Mouse (Mus musculus): Measurements from ENCODE around the gene Fkbp8. TPM values are rescaled to one million over a fixed set of nuclear protein-coding genes. Genes with fewer than 3 reads are reported as not detected.

The Fkbp8 gene
- total RNA-seq, 2 experiments from 2014 or later: 74.6 to 133 TPM

DNA sequence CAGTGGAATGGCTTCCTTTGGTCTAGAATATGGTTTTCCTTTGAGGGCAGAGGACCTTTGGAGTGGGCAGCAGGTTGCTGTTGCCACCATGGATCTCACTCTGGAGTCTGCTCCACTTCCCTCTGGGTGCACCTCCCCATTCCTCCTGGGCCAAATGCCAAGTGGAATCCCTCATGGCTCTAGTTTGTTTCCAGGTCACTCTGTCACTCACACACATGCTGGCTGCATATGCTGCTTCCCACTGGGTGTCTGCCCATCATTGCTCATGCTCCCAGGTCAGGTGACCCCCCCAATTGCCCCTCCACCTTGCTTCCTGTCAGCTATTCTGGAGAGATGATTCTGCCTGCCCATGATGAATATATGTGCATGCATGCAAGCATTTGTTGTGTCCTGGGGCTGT is 26.2 kb downstream of the Fkbp8 start:
- ATAC-seq (replicated peaks; ENCODE audit: poor library complexity): no peak

DNA sequence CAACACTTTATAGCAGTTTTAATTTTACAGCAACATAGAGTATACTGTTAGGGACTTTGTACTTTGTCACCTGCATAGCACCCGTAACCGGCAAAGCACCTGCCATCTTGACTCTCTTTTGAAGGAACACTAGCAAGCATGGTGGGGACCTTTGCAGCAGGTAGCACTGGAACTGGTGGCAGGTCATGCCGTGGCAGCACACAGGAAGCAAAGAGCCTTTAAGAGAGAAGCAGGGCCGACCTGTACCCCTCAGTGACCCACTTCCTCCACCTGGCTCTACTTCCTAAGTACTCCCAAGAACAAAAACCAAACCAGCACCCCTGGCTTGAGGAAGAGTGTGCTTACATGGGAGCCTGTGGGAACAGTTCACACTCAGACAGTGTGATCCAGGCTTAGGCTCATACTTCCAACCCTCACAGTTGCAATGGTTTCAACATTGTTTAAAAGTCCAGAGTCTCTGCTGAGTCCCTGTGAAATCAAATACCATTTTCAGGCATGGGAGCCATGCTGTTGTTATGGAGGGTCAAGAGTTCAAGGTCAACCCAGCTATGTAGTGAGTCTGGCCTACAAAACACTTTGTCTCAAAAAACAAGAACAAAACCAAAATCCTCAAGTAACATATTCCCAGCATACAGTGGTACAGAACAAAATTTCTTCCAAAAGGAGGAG is 27.7 kb downstream of the Fkbp8 start:
- ATAC-seq (replicated peaks; ENCODE audit: poor library complexity): no peak

DNA sequence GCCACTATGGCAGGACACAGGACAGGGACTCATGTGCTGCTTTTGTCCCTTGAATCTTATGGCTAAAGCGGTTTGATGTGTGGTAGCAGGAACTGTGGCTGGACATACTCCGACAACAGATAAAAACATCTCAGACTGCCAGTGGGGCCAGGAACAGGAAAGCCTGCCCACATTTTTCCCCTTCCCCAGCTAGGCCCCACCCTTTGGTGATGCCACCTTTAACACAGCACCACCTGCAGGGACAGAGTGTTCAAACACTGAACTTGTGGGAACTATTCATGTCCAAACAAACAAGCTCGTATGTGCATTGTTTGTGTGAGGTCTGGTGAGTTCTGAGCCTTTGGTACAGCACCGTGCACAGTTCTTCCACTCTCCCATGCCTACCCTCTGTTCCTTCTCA is 30.8 kb downstream of the Fkbp8 start:
- ATAC-seq (replicated peaks; ENCODE audit: poor library complexity): peak; percentile 51

DNA sequence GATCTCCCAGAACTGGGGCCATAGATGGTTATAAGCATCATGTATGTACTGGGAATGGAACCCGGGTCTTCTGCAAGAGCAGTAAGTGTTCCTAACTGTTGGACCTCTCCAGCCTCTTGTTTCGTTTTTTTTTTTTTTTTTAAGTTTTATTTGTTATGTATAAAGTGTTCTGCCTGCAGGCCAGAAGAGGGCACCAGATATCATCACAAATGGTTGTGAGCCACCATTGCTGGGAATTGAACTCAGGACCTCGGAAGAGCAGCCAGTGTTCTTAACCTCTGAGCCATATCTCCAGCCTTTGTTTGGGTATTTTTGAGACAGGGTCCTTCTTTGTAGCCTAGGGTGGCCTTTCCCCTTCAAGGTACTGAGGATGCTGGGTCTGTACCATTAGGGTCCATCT is 31.5 kb downstream of the Fkbp8 start:
- ATAC-seq (replicated peaks; ENCODE audit: poor library complexity): no peak

DNA sequence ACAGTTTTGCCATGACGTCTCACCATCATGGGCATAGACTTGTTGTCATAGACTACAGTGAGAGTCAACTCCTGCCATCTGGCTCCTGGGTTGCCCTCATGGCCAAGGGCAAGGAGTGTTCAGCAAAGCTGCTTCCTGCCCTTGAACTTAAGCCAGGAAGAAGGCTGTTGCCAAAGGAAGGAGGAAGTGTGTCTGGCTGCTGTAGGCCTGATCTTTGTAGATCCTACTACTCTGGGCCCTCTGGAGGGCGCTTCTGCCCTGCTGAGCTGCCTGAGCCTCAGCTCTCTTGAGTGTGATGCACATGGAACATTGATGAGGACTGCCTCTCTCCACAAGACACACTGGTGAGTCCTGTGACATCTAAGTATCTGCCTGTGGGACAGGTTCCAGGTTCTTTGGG is 32.6 kb downstream of the Fkbp8 start:
- peak; percentile 65 for ATAC-seq (replicated peaks; ENCODE audit: poor library complexity)

DNA sequence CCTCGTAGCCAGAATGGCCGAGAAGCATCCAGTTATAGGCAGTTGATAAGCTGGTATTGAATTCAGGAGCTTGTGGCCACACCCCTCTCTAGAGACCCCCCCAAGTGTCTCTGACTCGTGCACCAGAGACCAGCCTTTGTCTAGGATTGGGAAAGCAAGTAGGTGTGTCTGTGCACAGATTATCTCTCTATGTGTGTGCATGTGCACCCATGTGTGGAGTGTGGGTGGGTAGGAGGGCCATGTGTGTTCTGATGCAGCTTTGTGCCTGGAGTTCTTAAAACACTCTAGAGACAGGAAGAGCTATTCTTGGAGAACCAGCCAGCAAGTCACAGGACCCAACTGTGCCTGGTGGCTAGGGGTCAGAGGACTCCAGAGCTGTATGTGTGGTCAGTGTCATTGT is 33.0 kb downstream of the Fkbp8 start:
- no peak for ATAC-seq (replicated peaks; ENCODE audit: poor library complexity)

DNA sequence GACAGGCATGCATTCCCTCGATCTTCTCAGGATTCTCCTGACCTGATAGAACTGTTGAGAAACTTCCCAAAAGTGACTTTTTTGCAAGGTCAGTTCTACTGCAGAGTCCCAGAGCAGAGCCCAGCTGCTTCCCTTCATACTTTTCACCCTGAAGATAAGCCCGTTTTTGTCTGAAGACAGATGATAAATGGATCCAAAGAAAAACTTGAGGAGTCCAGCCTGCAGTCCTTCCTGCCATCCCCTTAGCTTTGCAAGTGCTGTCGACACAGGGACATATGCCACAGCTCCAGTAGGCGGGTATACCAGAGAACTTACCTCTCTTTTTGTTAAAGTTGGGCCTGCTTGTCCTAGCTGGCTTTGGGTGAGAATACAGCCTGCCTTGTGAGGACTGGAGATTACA is 33.8 kb downstream of the Fkbp8 start:
- ATAC-seq (replicated peaks; ENCODE audit: poor library complexity): no peak

DNA sequence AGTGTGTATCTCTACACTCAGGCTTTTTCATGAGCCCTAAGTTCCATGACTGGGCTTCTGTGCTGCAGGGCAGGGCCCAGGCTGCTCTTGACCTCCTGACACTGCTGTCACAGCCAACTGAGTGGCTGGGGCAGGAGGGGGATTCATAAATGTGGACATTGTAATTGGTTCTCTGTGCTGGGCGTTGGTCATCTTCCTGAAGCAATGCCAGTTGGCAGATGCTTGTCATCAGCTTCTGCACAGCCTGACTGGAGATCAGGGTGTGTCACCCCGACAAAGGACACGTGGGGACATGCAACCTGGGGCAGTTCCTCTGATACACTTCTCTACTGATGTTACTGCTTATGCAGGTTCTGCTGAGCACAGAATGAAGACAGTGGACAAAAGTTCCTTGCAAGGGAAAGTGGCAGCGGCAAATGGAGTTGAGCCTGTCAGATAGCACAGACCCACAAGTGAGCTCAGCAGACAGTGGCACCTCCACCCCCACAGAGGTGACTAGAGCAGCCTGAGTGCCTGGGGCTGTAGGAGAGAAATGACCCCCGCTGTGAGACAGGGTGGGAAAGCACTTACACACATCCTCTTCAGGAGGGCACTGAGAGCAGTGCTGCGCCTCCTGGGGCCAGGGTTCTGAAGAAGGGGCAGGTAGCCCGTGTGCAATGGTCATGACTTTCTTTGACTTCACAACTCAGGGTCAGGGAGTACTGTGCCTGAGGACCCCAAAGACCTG is 34.4 kb downstream of the Fkbp8 start:
- ATAC-seq (replicated peaks; ENCODE audit: poor library complexity): peak; percentile 10

DNA sequence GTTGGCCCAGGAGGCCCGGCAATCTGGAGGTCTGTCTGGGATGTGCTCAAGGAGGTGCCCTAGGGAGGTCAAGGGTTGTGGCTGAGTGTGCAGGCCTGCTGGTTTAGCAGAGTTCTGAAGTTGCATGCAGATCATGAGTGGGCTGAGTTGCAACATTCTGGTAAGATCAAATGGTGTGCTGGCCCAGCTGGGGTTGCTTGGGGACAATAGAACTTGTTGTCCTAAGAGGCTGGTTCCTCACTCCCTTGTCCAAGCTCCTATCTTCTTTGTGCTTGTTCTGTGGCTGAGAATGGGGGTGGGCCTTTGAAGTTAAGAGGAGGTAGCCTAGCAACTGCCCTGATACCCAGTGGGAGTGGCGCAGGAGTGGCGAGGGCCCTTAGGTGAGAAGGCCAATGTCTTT is 35.3 kb downstream of the Fkbp8 start:
- no peak for ATAC-seq (replicated peaks; ENCODE audit: poor library complexity)

DNA sequence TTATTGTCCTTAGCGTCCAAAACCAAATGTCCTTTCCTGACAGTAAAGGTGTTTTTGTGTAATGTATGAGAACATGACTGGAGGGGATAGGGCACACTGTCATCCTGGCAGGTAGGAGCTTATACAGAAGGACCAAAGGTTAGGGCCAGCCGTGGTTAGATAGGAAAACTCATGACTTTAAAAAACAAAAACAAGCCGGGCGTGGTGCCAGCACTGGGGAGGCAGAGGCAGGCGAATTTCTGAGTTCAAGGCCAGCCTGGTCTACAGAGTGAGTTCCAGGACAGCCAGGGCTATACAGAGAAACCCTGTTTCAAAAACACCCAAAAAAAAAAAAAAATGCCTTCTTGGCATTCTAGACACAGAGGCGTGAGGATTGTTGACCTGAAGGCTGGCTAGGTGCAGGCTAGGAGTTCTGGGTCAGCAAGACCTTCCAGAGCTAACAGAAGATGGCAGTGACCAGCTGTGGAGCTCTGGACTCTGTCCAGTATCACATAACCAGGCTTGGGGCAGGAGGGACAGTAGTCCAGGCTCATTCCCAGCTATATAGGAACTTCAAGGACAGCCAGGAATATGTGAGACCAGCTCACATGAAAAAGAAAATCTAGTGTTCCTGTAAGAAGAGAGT is 36.4 kb downstream of the Fkbp8 start:
- ATAC-seq (replicated peaks; ENCODE audit: poor library complexity): no peak

DNA sequence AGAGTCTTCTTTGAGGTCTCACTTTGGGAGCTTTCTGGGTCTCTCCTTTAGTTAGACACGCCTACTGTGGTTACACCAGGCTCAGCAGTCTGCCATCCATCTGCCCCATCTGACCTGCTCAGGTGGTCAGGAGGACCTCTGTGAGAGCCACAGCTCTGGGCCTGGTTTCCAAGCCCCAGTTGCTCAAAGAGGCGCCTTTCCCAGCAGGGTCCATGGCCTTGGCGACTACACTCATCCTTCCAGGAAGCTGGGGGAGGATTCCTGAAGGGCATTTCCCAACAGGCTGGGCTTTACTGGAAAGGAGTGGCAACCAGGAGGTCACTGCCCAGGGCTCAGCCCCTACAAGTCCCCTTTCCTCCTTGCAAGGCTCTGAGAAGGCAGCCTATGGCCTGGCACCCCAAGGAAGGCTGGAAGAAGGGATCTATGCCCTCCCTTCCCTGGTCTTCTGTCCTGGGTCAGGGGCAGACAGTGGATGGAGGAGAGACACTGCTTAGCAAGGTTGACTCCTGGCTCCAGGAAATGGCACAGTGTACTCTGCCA is 37.2 kb downstream of the Fkbp8 start:
- no peak for ATAC-seq (replicated peaks; ENCODE audit: poor library complexity)

DNA sequence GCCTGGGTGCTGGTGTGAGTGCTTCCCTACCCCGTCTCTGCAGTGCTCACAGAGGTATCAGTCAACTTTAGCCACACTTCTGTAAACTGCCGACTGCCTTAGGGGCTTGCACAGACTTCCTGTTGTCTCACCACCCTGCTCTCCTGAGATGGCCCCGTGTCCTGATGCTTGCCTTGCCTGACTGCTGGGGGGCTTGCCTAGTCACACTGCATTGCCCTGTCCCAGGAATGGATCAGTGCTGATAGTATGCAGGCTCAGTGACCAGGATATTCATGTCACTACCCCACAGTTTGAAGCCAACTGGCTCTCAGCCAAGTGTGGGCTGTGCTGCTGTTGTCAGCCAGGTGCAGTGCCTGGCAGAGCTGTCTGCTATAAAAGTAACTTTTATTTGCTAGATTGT is 38.0 kb downstream of the Fkbp8 start:
- ATAC-seq (replicated peaks; ENCODE audit: poor library complexity): peak; percentile 69

DNA sequence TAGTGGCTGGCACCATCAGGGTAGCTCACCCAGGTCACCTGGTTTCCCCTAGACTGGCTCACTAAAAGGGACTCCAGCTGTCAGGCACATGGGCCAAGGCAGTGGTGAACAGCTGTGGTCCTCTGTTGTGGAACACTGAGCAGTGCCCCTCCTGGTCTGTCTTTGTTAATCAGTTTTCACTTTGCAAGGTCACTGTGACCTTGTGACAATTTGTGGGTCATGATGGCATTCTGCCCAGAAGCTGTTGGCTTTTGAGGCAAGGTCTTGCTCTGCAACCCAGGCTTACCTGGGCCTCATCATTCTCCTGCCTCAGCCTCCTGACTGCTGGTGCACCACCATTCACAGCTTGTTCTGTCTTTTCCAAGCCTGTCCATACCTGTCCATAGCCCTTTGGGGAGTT is 42.8 kb downstream of the Fkbp8 start:
- no peak for ATAC-seq (replicated peaks; ENCODE audit: poor library complexity)

DNA sequence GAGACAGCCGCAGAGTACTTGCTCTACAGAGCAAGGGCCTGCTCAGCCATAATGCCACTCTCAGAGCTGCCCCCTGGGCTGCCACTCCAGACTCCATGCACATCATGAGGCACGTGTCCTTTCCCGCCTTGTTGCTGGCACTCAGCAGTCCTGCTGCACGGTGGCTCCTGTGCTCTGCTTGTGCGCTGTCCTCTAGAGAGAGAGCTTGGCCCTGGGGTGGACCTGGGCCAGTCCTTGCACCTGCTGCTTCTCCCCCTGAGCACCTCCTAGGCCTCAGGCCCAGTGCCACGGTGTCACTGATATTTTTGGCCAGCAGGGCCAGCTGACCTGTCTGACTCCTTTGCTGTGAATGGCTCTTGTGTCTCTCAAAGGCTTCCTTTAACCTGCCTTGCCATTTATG is 43.5 kb downstream of the Fkbp8 start:
- ATAC-seq (replicated peaks; ENCODE audit: poor library complexity): no peak

DNA sequence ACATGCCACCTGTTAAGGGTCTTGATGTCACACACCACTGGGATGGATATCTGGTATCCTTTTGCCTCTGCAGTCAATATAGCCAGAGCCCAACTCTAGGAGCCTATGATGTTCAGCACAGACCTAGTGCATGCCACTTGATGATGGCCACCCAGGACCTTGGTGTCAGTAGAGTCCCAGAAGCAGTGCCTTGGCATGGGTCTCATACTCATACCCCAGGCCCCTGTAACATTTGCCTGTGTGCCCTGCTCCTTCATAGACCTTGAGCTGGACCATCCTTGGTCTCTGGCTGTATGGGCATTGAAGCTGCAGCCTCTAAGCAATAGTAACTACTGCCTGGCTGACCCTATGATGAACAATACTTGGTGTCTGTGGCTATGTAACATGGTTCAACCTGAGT is 46.8 kb downstream of the Fkbp8 start:
- ATAC-seq (replicated peaks; ENCODE audit: poor library complexity): no peak

DNA sequence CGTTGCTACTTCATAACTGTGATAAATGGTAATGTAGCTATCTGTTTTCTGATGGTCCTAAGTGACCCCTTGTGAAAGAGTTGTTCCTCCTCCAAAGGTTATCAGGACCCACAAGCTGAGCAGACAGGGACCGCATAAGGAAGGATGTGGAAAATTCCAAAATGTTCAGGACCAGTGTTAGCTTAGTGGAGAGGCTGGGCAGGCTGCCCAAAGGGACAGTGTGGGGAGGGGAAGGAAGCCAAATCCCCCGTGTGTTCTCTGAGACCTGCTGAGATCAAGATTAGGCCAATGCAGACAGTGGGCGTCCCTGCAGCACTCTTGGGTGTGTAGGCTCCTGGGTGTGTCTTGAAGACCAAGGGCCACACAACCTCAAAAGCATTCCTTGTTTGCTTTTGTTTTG is 47.4 kb downstream of the Fkbp8 start:
- peak; percentile 67 for ATAC-seq (replicated peaks; ENCODE audit: poor library complexity)

DNA sequence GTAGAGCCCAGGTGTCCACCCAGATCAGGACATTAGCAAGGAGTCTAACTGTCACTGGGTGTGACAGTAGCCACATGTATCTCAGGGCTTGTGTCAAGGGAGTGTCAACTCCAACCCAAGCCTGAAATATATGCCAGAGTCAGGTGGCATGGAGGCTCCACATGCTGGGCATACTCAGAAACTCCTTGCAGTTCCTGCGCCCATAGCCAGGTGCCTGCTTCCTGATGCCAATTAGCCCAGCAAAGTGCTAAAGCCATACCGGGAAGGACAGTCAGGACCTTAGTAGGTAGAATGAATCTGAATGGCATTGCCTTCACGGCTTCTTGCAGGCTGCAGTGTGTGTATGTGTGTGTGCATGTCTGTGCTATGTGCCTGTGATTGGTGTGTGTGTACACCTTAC is 49.7 kb downstream of the Fkbp8 start:
- ATAC-seq (replicated peaks; ENCODE audit: poor library complexity): no peak

DNA sequence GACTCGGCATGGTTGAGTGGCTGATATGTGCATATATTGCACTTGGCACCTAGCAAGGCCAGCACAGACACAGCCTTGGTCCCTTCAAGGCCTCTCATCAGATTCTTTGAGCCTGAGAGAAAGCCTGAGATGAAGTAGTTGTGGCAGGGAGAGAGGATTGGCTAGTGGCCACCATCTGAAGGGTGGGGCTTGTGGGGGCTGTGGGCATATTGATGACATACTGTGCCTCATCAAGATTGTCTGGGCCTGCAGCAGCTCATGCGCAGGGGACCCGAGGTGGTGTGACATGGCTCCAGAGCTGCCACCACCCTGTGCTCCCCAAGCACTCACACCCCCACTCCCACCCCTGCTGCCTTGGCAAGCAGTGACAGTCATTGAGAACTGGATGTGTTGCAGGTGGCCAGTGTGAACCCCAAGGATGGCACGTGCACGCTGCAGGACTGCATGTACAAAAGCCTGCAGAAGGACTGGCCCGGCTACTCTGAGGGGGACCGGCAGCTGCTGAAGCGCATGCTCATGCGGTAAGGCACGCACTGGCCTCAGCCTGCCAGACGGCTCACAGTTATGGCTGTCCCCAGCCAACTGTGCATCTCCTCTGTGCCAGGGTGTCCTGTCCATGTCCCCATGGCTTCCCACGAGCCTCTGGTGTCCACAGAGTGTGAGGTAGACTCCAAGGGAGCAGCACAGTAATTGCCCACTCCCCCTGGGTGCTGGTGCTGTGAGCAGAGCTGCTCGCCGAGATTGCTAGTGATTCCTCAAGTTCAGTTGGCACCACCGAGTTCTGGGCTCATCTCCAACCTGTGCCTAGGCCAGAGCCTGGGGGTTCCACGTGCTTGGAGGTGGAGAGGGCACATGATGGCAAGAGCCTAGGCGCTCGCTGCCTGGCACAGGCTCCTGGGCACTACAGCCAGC is 56.2 kb downstream of the Fkbp8 start:
- ATAC-seq (replicated peaks; ENCODE audit: poor library complexity): no peak

DNA sequence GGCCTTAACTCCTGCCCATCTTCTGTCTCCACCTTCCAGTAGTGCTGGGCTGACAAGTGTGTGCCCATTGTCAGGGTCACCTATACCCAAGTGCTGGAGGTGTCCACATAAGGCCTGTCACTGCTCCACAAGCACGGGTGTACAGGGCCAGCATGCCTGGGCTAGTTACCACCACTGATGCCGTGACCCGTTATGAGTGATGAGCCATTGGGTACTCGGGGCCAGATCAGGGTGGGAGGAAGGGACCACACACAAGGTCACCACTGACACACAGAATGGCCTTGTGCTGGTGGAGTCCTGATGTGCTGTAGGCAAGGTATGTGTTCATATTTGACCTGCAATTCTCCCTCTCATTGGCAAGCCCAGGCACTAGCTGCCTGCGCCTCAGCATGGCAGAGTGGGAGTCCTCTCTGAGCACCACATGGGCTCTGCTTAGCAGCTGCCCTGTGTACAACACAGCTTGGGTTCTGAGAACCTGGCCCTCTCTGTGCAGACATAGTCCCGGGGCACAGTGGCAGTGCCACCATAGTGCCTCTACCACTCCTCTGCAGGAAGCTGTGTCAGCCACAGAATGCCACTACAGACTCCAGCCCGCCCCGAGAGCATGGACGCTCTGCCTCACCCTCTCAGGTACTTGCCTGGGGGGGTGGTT is 57.2 kb downstream of the Fkbp8 start:
- ATAC-seq (replicated peaks; ENCODE audit: poor library complexity): peak; percentile 16; the same call in 1 of the 2 replicates
